23 mouse cellular contexts compared by ENCODE assay signal in genomic region chr5:101909468-101909867, GRCm38 (mm10).
"Had no signal": no experiment of that assay in that cellular context is flagged by ENCODE, and none has a peak within 500 bp of the region (broad histone marks: within the 10 kb centered on the region; RNA-seq: fewer than 3 reads in every experiment).

No protein-coding gene starts in this region.

- ATAC-seq: hindbrain, postnatal 0 days; intestine, embryonic 16.5 days had no signal

- H3K4me1 ChIP-seq: heart, embryonic 13.5 days; heart, embryonic 15.5 days; hindbrain, embryonic 13.5 days; hindbrain, embryonic 15.5 days; kidney, embryonic 15.5 days; limb, embryonic 10.5 days; limb, embryonic 12.5 days had no signal

- H3K9ac ChIP-seq: heart, embryonic 13.5 days; heart, embryonic 15.5 days; hindbrain, embryonic 13.5 days; hindbrain, embryonic 15.5 days; kidney, embryonic 15.5 days; limb, embryonic 12.5 days had no signal

- H3K9me3 ChIP-seq: heart, embryonic 13.5 days; heart, embryonic 15.5 days; hindbrain, embryonic 13.5 days; hindbrain, embryonic 15.5 days; kidney, embryonic 15.5 days; limb, embryonic 10.5 days; limb, embryonic 12.5 days had no signal

- H3K27me3 ChIP-seq: heart, embryonic 13.5 days; heart, embryonic 15.5 days; hindbrain, embryonic 13.5 days; hindbrain, embryonic 15.5 days; kidney, embryonic 15.5 days; limb, embryonic 12.5 days had no signal

- H3K4me2 ChIP-seq: heart, embryonic 11.5 days; heart, embryonic 13.5 days; heart, embryonic 15.5 days; hindbrain, embryonic 13.5 days; hindbrain, embryonic 15.5 days; kidney, embryonic 15.5 days; limb, embryonic 12.5 days had no signal

- H3K4me3 ChIP-seq: gastrocnemius, adult 2 months; heart, adult 2 months; heart, embryonic 13.5 days; heart, embryonic 15.5 days; hindbrain, embryonic 13.5 days; hindbrain, embryonic 15.5 days; kidney, embryonic 15.5 days; left cerebral cortex, adult 2 months; limb, embryonic 10.5 days; limb, embryonic 12.5 days had no signal

- DNase-seq: gastrocnemius, adult 2 months; gastrocnemius, postnatal 10 days; gastrocnemius, postnatal 25 days; heart, adult 2 months; heart, postnatal 14 days; heart, postnatal 36 days; kidney, adult 11 months; kidney, adult 2 months; kidney, adult 9 months; kidney, postnatal 14 days; kidney, postnatal 36 days had no signal

- H3K27ac ChIP-seq: gastrocnemius, adult 2 months; heart, adult 2 months; heart, embryonic 13.5 days; heart, embryonic 15.5 days; hindbrain, embryonic 13.5 days; hindbrain, embryonic 15.5 days; hindbrain, postnatal 0 days; kidney, embryonic 15.5 days; kidney, postnatal 0 days; left cerebral cortex, adult 2 months; limb, embryonic 10.5 days; limb, embryonic 12.5 days had no signal
